Mouse (Mus musculus) cerebellum, adult (tissue): Measurements from ENCODE around the gene Hoxb2.

Source experiments
- ATAC-seq: cut with Nextera tagmentation; 2 replicates; pipeline ENCODE4 v1.9.2; 2017; ENCODE audit warnings: mild to moderate bottlenecking, moderate library complexity, mixed read lengths; ENCODE audit not compliant: insufficient number of reproducible peaks, low FRiP score, low TSS enrichment

Gene Hoxb2

GRCm38 (mm10) chr11:96333241-96334001 lies 16.9 kb upstream of the Hoxb2 start:
- no peak for ATAC-seq

DNA sequence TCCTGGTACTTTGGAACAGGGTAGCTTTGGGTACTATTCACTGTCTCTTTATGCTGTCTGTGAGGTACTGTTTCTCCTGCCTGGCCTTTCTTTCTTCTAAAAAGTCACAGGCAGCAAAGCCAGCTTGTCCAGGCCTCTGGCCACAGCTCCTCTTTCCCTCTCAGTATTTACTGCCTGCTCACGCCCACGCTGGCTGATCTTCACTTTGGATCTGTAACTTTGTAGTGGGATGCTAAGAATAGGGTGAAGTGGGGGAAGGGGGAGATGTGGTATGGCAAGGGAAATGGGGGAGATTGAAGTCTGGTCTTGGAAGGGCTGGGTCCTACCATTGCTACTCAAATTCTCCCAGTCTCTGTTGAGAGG lies 16.3 kb upstream of the Hoxb2 start:
- ATAC-seq, result no peak

DNA sequence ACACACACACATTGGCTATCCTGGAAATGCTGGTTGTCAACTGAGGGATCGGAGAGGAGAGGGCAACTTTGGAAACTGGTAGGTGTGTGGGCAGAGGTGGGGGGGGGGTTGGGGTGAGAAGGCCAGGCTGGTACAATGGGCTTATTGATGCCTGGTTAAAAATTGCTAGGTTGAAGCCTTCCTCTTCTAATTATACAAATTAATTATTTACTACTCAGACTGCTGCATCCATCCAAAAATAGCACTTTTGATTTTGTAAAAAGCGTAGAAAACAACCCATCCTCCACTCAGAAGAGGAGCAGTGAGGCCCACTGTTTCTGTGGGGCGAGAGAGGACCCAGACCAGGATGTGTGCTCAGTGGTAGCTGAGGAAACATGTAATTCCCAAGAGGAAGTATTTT lies 15.3 kb upstream of the Hoxb2 start:
- ATAC-seq, result no peak

DNA sequence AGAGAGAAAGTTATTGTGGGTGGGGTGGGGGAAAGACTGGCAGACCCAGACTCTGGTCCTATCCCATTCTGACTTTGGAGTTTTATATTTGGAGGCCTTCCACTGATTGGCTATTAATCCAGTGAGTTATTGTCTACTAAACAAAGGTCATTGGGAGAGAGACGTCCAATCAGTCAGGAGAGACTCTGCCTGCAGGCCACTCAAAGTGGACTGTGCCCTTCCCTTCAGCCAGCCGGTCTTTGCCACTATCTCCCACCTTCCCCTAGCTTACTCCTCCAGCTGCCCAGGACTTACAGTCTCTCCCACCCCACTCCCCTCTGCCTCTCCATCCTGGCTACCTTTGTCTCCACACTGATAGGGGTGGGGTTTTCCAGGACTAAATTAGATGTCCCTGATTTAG lies 13.7 kb upstream of the Hoxb2 start:
- no peak for ATAC-seq

GRCm38 (mm10) chr11:96337026-96337425 lies 13.3 kb upstream of the Hoxb2 start:
- no peak for ATAC-seq

GRCm38 (mm10) chr11:96338957-96339855 lies 11.1 kb upstream of the Hoxb2 start:
- ATAC-seq, result no peak

DNA sequence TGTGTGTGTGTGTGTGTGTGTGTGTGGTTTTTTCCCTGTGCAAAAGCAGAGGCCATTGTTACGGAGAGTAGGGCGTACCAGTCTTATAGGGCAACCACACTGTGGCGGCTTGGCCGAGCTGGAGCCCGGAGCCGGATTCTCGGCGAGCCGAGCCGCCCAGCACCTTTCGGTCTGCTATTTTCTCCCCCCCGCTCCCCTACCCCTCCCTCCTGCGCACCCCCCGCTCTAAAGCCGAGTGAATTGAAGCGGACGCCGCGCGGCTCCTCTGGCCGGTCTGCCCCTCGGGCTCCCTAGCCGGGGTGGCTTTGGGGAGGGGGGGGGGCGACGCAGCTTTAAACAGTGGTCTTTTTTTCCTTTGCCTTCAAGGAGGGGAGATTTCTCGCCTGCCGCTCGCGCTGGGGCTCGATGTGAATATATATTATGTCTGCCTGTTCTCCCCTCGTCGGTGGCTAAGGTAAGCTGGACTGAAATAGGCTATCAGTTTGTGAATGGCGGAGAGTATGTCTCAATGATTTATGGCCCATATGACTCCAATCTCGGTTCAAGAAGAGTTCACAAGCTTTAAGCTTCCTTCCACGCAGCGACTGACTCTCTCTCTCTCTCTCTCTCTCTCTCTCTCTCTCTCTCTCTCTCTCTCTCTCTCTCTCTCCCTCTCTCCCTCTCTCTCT lies 9.5 kb upstream of the Hoxb2 start:
- ATAC-seq, result no peak

- no peak for ATAC-seq
Measured at GRCm38 (mm10) chr11:96341701-96342575, 8.4 kb upstream of the Hoxb2 start.

- no peak for ATAC-seq
Measured at GRCm38 (mm10) chr11:96342576-96342930, 7.8 kb upstream of the Hoxb2 start.

DNA sequence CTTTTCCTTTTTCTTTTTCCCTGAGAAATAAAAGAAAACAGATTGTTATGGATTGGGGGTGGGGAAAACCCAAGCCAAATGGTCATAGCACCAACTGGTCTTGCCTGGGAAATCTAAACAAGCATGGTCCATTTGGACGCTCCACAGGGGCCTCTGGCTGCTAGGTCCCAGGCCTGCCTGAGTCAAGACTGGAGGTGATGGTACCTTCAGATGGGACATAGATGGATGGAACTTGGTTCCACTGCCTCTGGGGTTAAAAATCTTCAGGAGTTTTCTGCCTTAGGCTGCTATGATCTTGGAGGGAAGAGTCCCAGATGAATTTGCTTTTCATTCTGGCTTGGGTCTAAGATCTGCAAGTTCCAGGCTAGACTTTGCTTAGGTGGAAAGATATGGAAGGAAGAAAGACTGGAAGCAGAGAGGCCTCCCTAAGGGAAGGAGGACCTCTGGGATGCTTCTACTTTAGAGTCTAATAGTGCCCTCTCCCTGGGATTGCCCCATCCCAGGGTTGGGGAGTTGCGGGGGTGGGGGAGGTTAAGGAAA lies 7.0 kb upstream of the Hoxb2 start:
- no peak for ATAC-seq

DNA sequence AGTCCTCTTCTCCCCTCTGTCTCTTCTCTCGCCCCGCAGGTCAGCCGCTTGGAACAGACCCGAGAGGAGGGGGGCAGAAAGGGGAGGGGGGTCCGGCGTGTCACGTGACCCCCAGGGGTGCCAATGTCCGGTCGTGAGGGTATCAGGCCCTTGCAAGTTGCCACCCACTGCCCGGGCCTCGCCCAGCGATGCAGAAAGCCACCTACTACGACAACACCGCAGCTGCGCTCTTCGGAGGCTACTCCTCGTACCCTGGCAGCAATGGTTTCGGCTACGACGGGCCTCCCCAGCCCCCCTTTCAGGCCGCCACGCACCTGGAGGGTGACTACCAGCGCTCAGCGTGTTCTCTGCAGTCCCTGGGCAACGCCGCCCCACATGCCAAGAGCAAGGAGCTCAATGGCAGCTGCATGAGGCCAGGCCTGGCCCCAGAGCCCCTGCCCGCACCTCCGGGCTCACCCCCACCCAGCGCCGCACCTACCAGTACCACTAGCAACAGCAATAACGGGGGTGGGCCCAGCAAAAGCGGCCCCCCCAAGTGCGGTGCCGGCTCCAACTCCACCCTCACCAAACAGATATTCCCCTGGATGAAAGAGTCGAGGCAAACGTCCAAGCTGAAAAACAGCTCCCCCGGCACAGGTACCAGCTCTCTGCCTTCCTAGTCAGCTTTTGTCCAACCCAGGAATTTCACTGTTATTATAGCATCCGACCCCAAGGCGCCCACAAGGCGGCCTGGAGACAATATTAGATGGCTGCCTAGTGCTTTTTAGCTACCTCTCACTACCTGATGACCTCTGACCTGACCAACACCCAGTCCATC lies 6.1 kb upstream of the Hoxb2 start:
- ATAC-seq, result no peak

GRCm38 (mm10) chr11:96344878-96345159 lies 5.5 kb upstream of the Hoxb2 start:
- ATAC-seq, result no peak

- no peak for ATAC-seq
Measured at GRCm38 (mm10) chr11:96345220-96345892, 5.0 kb upstream of the Hoxb2 start.

- ATAC-seq, result no peak
Measured at GRCm38 (mm10) chr11:96345893-96346806, 4.2 kb upstream of the Hoxb2 start.

DNA sequence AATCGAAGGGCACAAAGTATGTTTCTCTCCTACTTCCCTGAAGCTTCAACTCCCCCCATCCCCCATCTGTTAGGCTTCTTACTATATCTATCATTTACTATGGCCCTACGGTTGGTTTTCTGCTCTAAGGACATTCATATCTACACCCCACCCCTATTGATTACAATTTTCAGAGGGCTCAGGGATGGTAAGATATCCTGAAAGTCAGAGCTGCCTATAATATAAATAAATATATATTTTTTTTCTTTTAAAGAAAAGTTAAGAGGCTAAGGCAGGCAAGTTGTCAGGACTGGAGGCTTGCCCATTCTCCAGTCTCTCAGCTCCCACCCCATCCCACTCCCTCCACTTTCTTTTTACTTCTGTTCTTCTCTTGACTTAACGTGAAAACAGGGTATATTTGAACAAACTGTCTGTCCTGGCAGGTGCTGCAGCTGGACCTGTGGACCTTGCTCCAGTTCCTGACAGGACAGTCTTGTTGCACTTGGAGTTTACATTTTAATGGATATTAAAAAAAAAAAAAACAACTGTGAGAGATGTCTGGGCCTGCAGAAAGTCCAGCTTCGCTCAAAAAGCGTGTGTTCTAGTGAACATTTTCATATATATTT lies 3.3 kb upstream of the Hoxb2 start:
- ATAC-seq, result no peak

DNA sequence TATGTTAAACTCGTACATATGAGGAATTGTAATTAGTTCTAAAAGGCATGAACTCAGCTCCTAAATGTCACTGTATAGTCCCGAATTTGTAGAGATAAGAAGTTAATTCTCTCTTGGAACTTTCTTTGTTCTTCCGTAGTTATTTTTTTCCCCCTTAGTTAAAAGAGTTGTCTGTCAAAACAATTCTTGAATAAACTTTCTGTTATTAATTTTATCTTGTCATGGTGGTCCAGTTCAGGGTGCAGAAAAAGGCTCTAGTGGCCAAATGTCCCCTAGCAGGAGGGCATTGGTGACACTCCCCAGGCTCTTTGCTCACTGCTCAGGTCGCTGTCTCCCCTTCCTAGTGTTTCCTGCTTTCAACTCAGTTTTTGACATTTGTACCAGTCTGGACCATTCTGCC lies 2.6 kb upstream of the Hoxb2 start:
- ATAC-seq, result no peak

- no peak for ATAC-seq
Measured at GRCm38 (mm10) chr11:96348141-96348928, 2.0 kb upstream of the Hoxb2 start.
